In genomic region chr11:84067720-84068190, GRCm38 (mm10) we compare ENCODE assay signal across 9 mouse cellular contexts. TPM values are rescaled to one million over a fixed set of nuclear protein-coding genes. Genes with fewer than 3 reads are reported as not detected.
A peak's percentile ranks its signal among the peaks of the same experiment; 100 is the strongest.
DNase-seq lines count a peak whose midpoint lies in the region; ATAC-seq and TF ChIP-seq lines count a peak whose summit lies in the region.
"Had no signal": no experiment of that assay in that cellular context is flagged by ENCODE, and none has a peak within 500 bp of the region (broad histone marks: within the 10 kb centered on the region; RNA-seq: fewer than 3 reads in every experiment).

No protein-coding gene starts in this region.

- H3K9me3 ChIP-seq in heart, embryonic 13.5 days, result no peaks in the 10 kb centered on the region
- H3K9me3 ChIP-seq in CH12.LX (replicated peaks; ENCODE audit: low read length), result no peaks in the 10 kb centered on the region
- no peaks in the 10 kb centered on the region for H3K9me3 ChIP-seq in embryonic facial prominence, embryonic 13.5 days
- no peaks in the 10 kb centered on the region for H3K9me3 ChIP-seq in intestine, postnatal 0 days (ENCODE audit: control insufficient read depth)

- H3K9ac ChIP-seq in heart, embryonic 13.5 days, result peak overlapping the region; percentile 83
- peak overlapping the region; percentile 79 for H3K9ac ChIP-seq in CH12.LX (ENCODE audit: insufficient read depth, low read depth)
- peak overlapping the region; percentile 77 for H3K9ac ChIP-seq in embryonic facial prominence, embryonic 13.5 days
- peak overlapping the region; percentile 75 for H3K9ac ChIP-seq in intestine, postnatal 0 days (ENCODE audit: low read depth, low read length)

- DNase-seq in heart, postnatal 14 days, result no peak
- DNase-seq in CH12.LX (ENCODE audit: extremely low read depth), result peak; percentile 74
- DNase-seq in naive thymus-derived CD4-positive, alpha-beta T cell, adult 2 months (ENCODE audit: low read depth), result peak; percentile 39
- no peak for DNase-seq in c-Kit-positive CD71-positive TER-119-positive erythroid progenitor cells, embryonic 14.5 days (ENCODE audit: low spot score)
- no peak for DNase-seq in adrenal gland, postnatal 25 days

- no peak for TF ChIP-seq CTCF in CH12.LX (conservative IDR thresholded peaks at IDR 0.05 in 1 of 2, IDR thresholded peaks at IDR 0.05 in 1 of 2; ENCODE audit: low read depth in 2 of 2, low read length in 2 of 2)
- TF ChIP-seq CTCF in intestine, postnatal 0 days (IDR thresholded peaks at IDR 0.05; ENCODE audit: low read depth), result no peak

- no peak for TF ChIP-seq POLR2A in CH12.LX (IDR thresholded peaks at IDR 0.05; ENCODE audit: low read depth, low read length)

- ATAC-seq in heart, embryonic 13.5 days (ENCODE audit: extremely low read depth, insufficient number of reproducible peaks, low FRiP score, low TSS enrichment), result no peak
- ATAC-seq in embryonic facial prominence, embryonic 13.5 days (ENCODE audit: insufficient number of reproducible peaks, insufficient read depth, low FRiP score, low TSS enrichment, low read depth), result peak; percentile 48; the same call in 1 of the 2 replicates
- ATAC-seq in intestine, postnatal 0 days, result no peak

- 3% methylated on average over 21 of the region's 21 CpGs for WGBS in heart, embryonic 13.5 days
- WGBS in embryonic facial prominence, embryonic 13.5 days, result 2% methylated on average over 21 of the region's 21 CpGs
- WGBS in intestine, postnatal 0 days, result 2% methylated on average over 21 of the region's 21 CpGs

- no peak for TF ChIP-seq RAD21 in CH12.LX (IDR thresholded peaks at IDR 0.05; ENCODE audit: low read depth, low read length)

- H3K4me3 ChIP-seq in heart, embryonic 13.5 days, result peak overlapping the region; percentile 64
- H3K4me3 ChIP-seq in CH12.LX (replicated peaks in 1 of 3; ENCODE audit: low read depth in 2 of 3, low read length in 2 of 3, poor library complexity in 1 of 3), result peak overlapping the region; percentile 64 to 76 (median 75)
- peak overlapping the region; percentile 65 for H3K4me3 ChIP-seq in embryonic facial prominence, embryonic 13.5 days
- H3K4me3 ChIP-seq in intestine, postnatal 0 days (ENCODE audit: low read depth, low read length), result peak overlapping the region; percentile 70

- H3K79me2 ChIP-seq in CH12.LX (replicated peaks; ENCODE audit: control insufficient read depth, extremely low read depth, insufficient read depth, poor library complexity, severe bottlenecking), result peaks cover 35% of the 10 kb centered on the region

- H3K27me3 ChIP-seq in heart, embryonic 13.5 days (replicated peaks), result peaks cover 51% of the 10 kb centered on the region
- H3K27me3 ChIP-seq in CH12.LX (replicated peaks), result no peaks in the 10 kb centered on the region
- H3K27me3 ChIP-seq in embryonic facial prominence, embryonic 13.5 days, result peaks cover 33% of the 10 kb centered on the region
- H3K27me3 ChIP-seq in intestine, postnatal 0 days (replicated peaks; ENCODE audit: control insufficient read depth, insufficient read depth, low read length), result no peaks in the 10 kb centered on the region

- in situ Hi-C loops in CH12.LX (cut with MboI; ENCODE audit: low pct_ligation_motif_present, low pct_unique_long_range_greater_than_20kb, low sequenced_read_pairs), result no loop called here

- intact Hi-C loops in heart, postnatal 14 days (cut with DNase I), result no loop called here

- no peak for TF ChIP-seq EP300 in CH12.LX (IDR thresholded peaks at IDR 0.05; ENCODE audit: low read length)

- H3K36me3 ChIP-seq in heart, embryonic 13.5 days, result no peaks in the 10 kb centered on the region
- no peaks in the 10 kb centered on the region for H3K36me3 ChIP-seq in CH12.LX (replicated peaks in 1 of 2; ENCODE audit: control insufficient read depth in 1 of 2, insufficient read depth in 1 of 2, low read length in 1 of 2)
- no peaks in the 10 kb centered on the region for H3K36me3 ChIP-seq in embryonic facial prominence, embryonic 13.5 days
- H3K36me3 ChIP-seq in intestine, postnatal 0 days (ENCODE audit: control insufficient read depth, insufficient read depth), result no peaks in the 10 kb centered on the region

- dilution Hi-C loops in CH12.LX (cut with MboI; ENCODE audit: extremely low pct_ligation_motif_present, extremely low pct_unique_long_range_greater_than_20kb, low sequenced_read_pairs), result no loop called here

- H3K27ac ChIP-seq in heart, embryonic 13.5 days (replicated peaks), result 0 out of 2 replicates have a peak overlapping the region, but pooled peaks have one; percentile 6
- H3K27ac ChIP-seq in CH12.LX (ENCODE audit: insufficient read depth, low read depth), result peak overlapping the region; percentile 87
- peak overlapping the region; percentile 11; the same call in 1 of the 2 replicates for H3K27ac ChIP-seq in embryonic facial prominence, embryonic 13.5 days
- peak overlapping the region; percentile 46; the same call in 1 of the 2 replicates for H3K27ac ChIP-seq in intestine, postnatal 0 days (ENCODE audit: low read depth, low read length)
- H3K27ac ChIP-seq: macrophage had no signal

- H3K4me1 ChIP-seq in heart, embryonic 13.5 days, result peaks cover 44% of the 10 kb centered on the region
- H3K4me1 ChIP-seq in CH12.LX (ENCODE audit: control insufficient read depth in 1 of 2, insufficient read depth in 2 of 2), result peaks cover 16 to 75% of the 10 kb centered on the region in 2 experiments
- peaks cover 24% of the 10 kb centered on the region for H3K4me1 ChIP-seq in embryonic facial prominence, embryonic 13.5 days
- H3K4me1 ChIP-seq in intestine, postnatal 0 days (replicated peaks; ENCODE audit: control insufficient read depth, insufficient read depth, low read length), result no peaks in the 10 kb centered on the region; the same call in 1 of the 2 replicates

- H3K4me2 ChIP-seq in heart, embryonic 13.5 days, result peak overlapping the region; percentile 82
- H3K4me2 ChIP-seq in CH12.LX (ENCODE audit: insufficient read depth, low read depth, poor library complexity, severe bottlenecking), result peak overlapping the region; percentile 91
- peak overlapping the region; percentile 77 for H3K4me2 ChIP-seq in embryonic facial prominence, embryonic 13.5 days
- H3K4me2 ChIP-seq in intestine, postnatal 0 days (replicated peaks; ENCODE audit: low read depth), result peak overlapping the region; percentile 92

TF ChIP-seq in CH12.LX, 34 proteins besides CTCF, POLR2A, EP300 and RAD21 (continues in another document):
- TF ChIP-seq CHD1 (IDR thresholded peaks at IDR 0.05; ENCODE audit: low read depth, low read length) (0 out of 2 replicates have a peak, but pooled peaks have one; percentile 19), NRF1 (IDR thresholded peaks at IDR 0.05; ENCODE audit: low read depth, low read length) (no peak), MXI1 (IDR thresholded peaks at IDR 0.05; ENCODE audit: low read depth, low read length) (no peak; the same call in 1 of the 2 replicates), ETS1 (conservative IDR thresholded peaks at IDR 0.05; ENCODE audit: low read depth, low read length) (peak; percentile 93), GABPA (IDR thresholded peaks at IDR 0.05; ENCODE audit: insufficient replicate concordance, low read depth, low read length) (no peak), JUN (IDR thresholded peaks at IDR 0.05; ENCODE audit: insufficient read depth, low read depth, low read length) (peak; percentile 95), JUND (conservative IDR thresholded peaks at IDR 0.05; ENCODE audit: low read depth, low read length) (peak; percentile 92), HCFC1 (IDR thresholded peaks at IDR 0.05; ENCODE audit: low read depth, low read length) (no peak), ZMIZ1 (IDR thresholded peaks at IDR 0.05; ENCODE audit: low read depth, low read length) (no peak), BHLHE40 (IDR thresholded peaks at IDR 0.05; ENCODE audit: low read depth, low read length) (0 out of 2 replicates have a peak, but pooled peaks have one; percentile 26), ZC3H11A (IDR thresholded peaks at IDR 0.05; ENCODE audit: low read depth, low read length) (no peak), USF2 (conservative IDR thresholded peaks at IDR 0.05; ENCODE audit: low read depth, low read length) (no peak), ZNF384 (IDR thresholded peaks at IDR 0.05; ENCODE audit: low read depth, low read length) (no peak), MAFK (IDR thresholded peaks at IDR 0.05; ENCODE audit: insufficient replicate concordance, low read length) (no peak), TBP (conservative IDR thresholded peaks at IDR 0.05; ENCODE audit: low read depth, low read length) (0 out of 2 replicates have a peak, but pooled peaks have one; percentile 14), ZKSCAN1 (IDR thresholded peaks at IDR 0.05; ENCODE audit: borderline replicate concordance, low read depth, low read length) (no peak), ELF1 (IDR thresholded peaks at IDR 0.05; ENCODE audit: low read depth, low read length) (no peak), MAX (IDR thresholded peaks at IDR 0.05; ENCODE audit: low read length) (peak; percentile 62; the same call in 1 of the 2 replicates), SMC3 (IDR thresholded peaks at IDR 0.05; ENCODE audit: low read depth, low read length) (no peak), RCOR1 (conservative IDR thresholded peaks at IDR 0.05; ENCODE audit: low read depth, low read length) (no peak), NELFE (IDR thresholded peaks at IDR 0.05; ENCODE audit: low read depth, low read length) (no peak), MEF2A (IDR thresholded peaks at IDR 0.05; ENCODE audit: borderline replicate concordance, low read depth, low read length) (peak; percentile 88), KAT2A (IDR thresholded peaks at IDR 0.05; ENCODE audit: insufficient replicate concordance, low read length) (no peak), TCF12 (IDR thresholded peaks at IDR 0.05; ENCODE audit: low read depth, low read length) (no peak; the same call in 1 of the 2 replicates), CHD2 (IDR thresholded peaks at IDR 0.05; ENCODE audit: low read length) (no peak), E2F4 (IDR thresholded peaks at IDR 0.05; ENCODE audit: insufficient replicate concordance, low read depth, low read length) (no peak), IRF4 (IDR thresholded peaks at IDR 0.05; ENCODE audit: low read depth, low read length) (peak; percentile 79), POLR2AphosphoS2 (IDR thresholded peaks at IDR 0.05; ENCODE audit: low read depth, low read length) (no peak), MYC (IDR thresholded peaks at IDR 0.05; ENCODE audit: low read depth, low read length) (no peak)

RNA-seq across cellular contexts. Expression of gene Dusp14, which starts 1.3 kb away (rescaled TPM):
- 5.1 and 6.6 TPM in 2 replicates for polyA plus RNA-seq in heart, embryonic 13.5 days (2015; fragmentation: Nextera tagmentation; extraction: Ambion mirVana)
- under 1 TPM; 0.69 to 0.76 TPM for total RNA-seq in heart, postnatal 14 days (2021)
- 70.6 and 124 TPM in 2 replicates for total RNA-seq in CH12.LX (2012; rRNA removed)
- total RNA-seq in CH12.LX (2014; rRNA removed), result 101 and 127 TPM in 2 replicates
- 43.0 and 52.7 TPM in 2 replicates for polyA plus RNA-seq in CH12.LX (2012; ENCODE audit: insufficient read length, low read depth)
- polyA plus RNA-seq in embryonic facial prominence, embryonic 13.5 days (2015; fragmentation: Nextera tagmentation; extraction: Ambion mirVana), result 16.6 and 19.9 TPM in 2 replicates
- 27.6 and 28.0 TPM in 2 replicates for polyA plus RNA-seq in intestine, postnatal 0 days (2015; fragmentation: Nextera tagmentation; extraction: Ambion mirVana)
- 3.9 and 4.7 TPM in 2 replicates for total RNA-seq in adrenal gland, postnatal 25 days (2021)

Comparison
In these comparisons a context has a peak if more than half of its experiments do, and no peak if none do; other contexts are left out.
1. H3K27ac ChIP-seq: peak in every context shown above with its lines; median percentile 87 in CH12.LX; 46 in intestine, postnatal 0 days; 11 in embryonic facial prominence, embryonic 13.5 days; 6 in heart, embryonic 13.5 days.
2. DNase-seq: peak in CH12.LX (single experiment) and naive thymus-derived CD4-positive, alpha-beta T cell, adult 2 months (single experiment); none in heart, postnatal 14 days (0 of 2), c-Kit-positive CD71-positive TER-119-positive erythroid progenitor cells, embryonic 14.5 days (single experiment) and adrenal gland, postnatal 25 days (single experiment).
3. Peak in every context shown above with its lines, with median percentiles within 50 percentile points of each other: H3K4me2 ChIP-seq, H3K4me3 ChIP-seq and H3K9ac ChIP-seq.